Mouse (Mus musculus) ES-Bruce4 (cell line): ENCODE measurements around the gene 1700102P08Rik. TPM values are rescaled to one million over a fixed set of nuclear protein-coding genes. Genes with fewer than 3 reads are reported as not detected.

Source experiments
- H3K27ac ChIP-seq: 2 replicates; pipeline ENCODE4 v1.5.1; 2012; ENCODE audit warnings: low read length, inconsistent platforms; ENCODE audit not compliant: insufficient read depth
- H3K27me3 ChIP-seq: 2 replicates; pipeline ENCODE4 v1.6.1; 2012; ENCODE audit warnings: mild to moderate bottlenecking, low read length, inconsistent platforms; ENCODE audit not compliant: control insufficient read depth, poor library complexity, insufficient read depth, severe bottlenecking
- H3K36me3 ChIP-seq: 2 replicates; pipeline ENCODE4 v1.6.1; 2012; ENCODE audit warnings: inconsistent platforms, mild to moderate bottlenecking, low read length, moderate library complexity; ENCODE audit not compliant: control insufficient read depth, poor library complexity, insufficient read depth, severe bottlenecking
- H3K4me1 ChIP-seq: one replicate; pipeline ENCODE4 v1.8.1; 2011; ENCODE audit warnings: low read length; ENCODE audit not compliant: control insufficient read depth, insufficient read depth
- H3K4me3 ChIP-seq: 2 replicates; pipeline ENCODE4 v1.5.1; 2011; ENCODE audit warnings: low read depth, mild to moderate bottlenecking, low read length
- H3K9ac ChIP-seq: 2 replicates; pipeline ENCODE4 v1.6.1; 2012; ENCODE audit warnings: low read depth, mild to moderate bottlenecking, inconsistent platforms; ENCODE audit not compliant: poor library complexity, severe bottlenecking
- H3K9me3 ChIP-seq: replicated peaks from 2 replicates; pipeline ENCODE4 v1.6.1; 2012; ENCODE audit warnings: mild to moderate bottlenecking, low read length, inconsistent platforms; ENCODE audit not compliant: control insufficient read depth, poor library complexity, insufficient read depth, severe bottlenecking
- CTCF ChIP-seq: IDR thresholded peaks from one replicate; pipeline ENCODE4 v1.8.1; 2011; ENCODE audit warnings: low read depth, low read length
- EP300 ChIP-seq: IDR thresholded peaks from 2 replicates; pipeline ENCODE4 v1.6.1; 2011; ENCODE audit warnings: low read depth, low read length; ENCODE audit not compliant: insufficient read depth
- POLR2A ChIP-seq: IDR thresholded peaks from one replicate; pipeline ENCODE4 v1.8.1; 2011; ENCODE audit warnings: low read length; ENCODE audit not compliant: insufficient read depth
- polyA plus RNA-seq: library from polyadenylated mRNA; stranded (reverse); fragments of >200 nt; gene quantifications from 2 replicates; pipeline ENCODE4 v1.2.4, GENCODE M21; 2011; ENCODE audit warnings: low read depth; ENCODE audit not compliant: missing spikeins, insufficient read depth, insufficient read length

1700102P08Rik gene
- polyA plus RNA-seq, 1 experiment: not detected

GRCm38 (mm10) chr9:108348290-108348680 is 44.3 kb upstream of the 1700102P08Rik start:
- H3K4me1 ChIP-seq: no peaks in the 10 kb centered on the region

GRCm38 (mm10) chr9:108349727-108350126 is 42.9 kb upstream of the 1700102P08Rik start:
- no peaks in the 10 kb centered on the region for H3K9me3 ChIP-seq
- H3K4me3 ChIP-seq: no peak overlapping the region
- no peaks in the 10 kb centered on the region for H3K27me3 ChIP-seq
- no peak for TF ChIP-seq CTCF
- TF ChIP-seq POLR2A: no peak
- no peak for TF ChIP-seq EP300
- H3K36me3 ChIP-seq: peaks cover 15% of the 10 kb centered on the region
- H3K4me1 ChIP-seq: no peaks in the 10 kb centered on the region
- no peak overlapping the region for H3K27ac ChIP-seq
- H3K9ac ChIP-seq: no peak overlapping the region

More at GRCm38 (mm10) chr9:108348290-108348680, 44.3 kb upstream of the 1700102P08Rik start:
- peak overlapping the region; percentile 68 for H3K9ac ChIP-seq
- H3K27ac ChIP-seq: no peak overlapping the region
- no peaks in the 10 kb centered on the region for H3K27me3 ChIP-seq
- H3K9me3 ChIP-seq: no peaks in the 10 kb centered on the region
- TF ChIP-seq CTCF: no peak
- no peak for TF ChIP-seq POLR2A
- TF ChIP-seq EP300: no peak
- peak overlapping the region; percentile 94 for H3K4me3 ChIP-seq
- peaks cover 9% of the 10 kb centered on the region for H3K36me3 ChIP-seq

- H3K9ac ChIP-seq: no peak overlapping the region
- no peak overlapping the region for H3K4me3 ChIP-seq
- H3K4me1 ChIP-seq: no peaks in the 10 kb centered on the region
- no peaks in the 10 kb centered on the region for H3K27me3 ChIP-seq
- peaks cover 18% of the 10 kb centered on the region; the same call in 1 of the 2 replicates for H3K36me3 ChIP-seq
- TF ChIP-seq EP300: no peak
- TF ChIP-seq POLR2A: no peak
- no peak for TF ChIP-seq CTCF
- no peak overlapping the region for H3K27ac ChIP-seq
- H3K9me3 ChIP-seq: no peaks in the 10 kb centered on the region
Observed at GRCm38 (mm10) chr9:108378234-108378633, 14.4 kb upstream of the 1700102P08Rik start.

- H3K9me3 ChIP-seq: no peaks in the 10 kb centered on the region
- no peak overlapping the region for H3K9ac ChIP-seq
- H3K27ac ChIP-seq: no peak overlapping the region
- H3K27me3 ChIP-seq: no peaks in the 10 kb centered on the region
- H3K36me3 ChIP-seq: peaks cover 18% of the 10 kb centered on the region
- no peak overlapping the region for H3K4me3 ChIP-seq
- TF ChIP-seq EP300: no peak
- no peak for TF ChIP-seq CTCF
- TF ChIP-seq POLR2A: no peak
- H3K4me1 ChIP-seq: no peaks in the 10 kb centered on the region
Observed at GRCm38 (mm10) chr9:108378736-108379135, 13.9 kb upstream of the 1700102P08Rik start.

DNA sequence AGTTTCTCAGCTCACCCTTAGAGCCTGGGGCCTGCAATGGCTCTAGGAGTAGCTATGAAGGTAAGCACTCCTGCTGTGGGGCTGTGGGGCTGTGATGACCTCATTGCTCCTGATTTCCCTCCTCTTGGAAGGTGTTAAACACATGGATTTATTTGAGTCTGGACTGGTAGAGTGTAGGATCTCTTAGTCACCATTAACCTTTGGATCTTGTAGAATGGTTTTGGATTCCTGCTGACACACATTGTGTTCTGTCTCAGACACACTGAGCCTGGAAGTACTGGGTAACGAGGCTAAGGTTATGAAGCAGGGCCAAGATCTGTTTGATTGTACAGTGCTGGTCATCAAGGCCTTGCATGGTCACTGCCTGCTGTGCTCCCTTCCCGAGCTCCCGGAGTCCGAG is 13.3 kb upstream of the 1700102P08Rik start:
- TF ChIP-seq CTCF (no peak), POLR2A (no peak), EP300 (no peak)
- no peaks in the 10 kb centered on the region for H3K9me3 ChIP-seq
- no peak overlapping the region for H3K27ac ChIP-seq

GRCm38 (mm10) chr9:108381382-108381781 is 11.2 kb upstream of the 1700102P08Rik start:
- H3K4me1 ChIP-seq: peaks cover 4% of the 10 kb centered on the region
- peaks cover 14% of the 10 kb centered on the region for H3K36me3 ChIP-seq
- no peaks in the 10 kb centered on the region for H3K9me3 ChIP-seq
- H3K27ac ChIP-seq: no peak overlapping the region
- no peak for TF ChIP-seq CTCF
- no peak for TF ChIP-seq EP300
- no peak for TF ChIP-seq POLR2A
- H3K27me3 ChIP-seq: no peaks in the 10 kb centered on the region
- no peak overlapping the region for H3K9ac ChIP-seq
- H3K4me3 ChIP-seq: no peak overlapping the region

More for the DNA sequence above, 13.3 kb upstream of the 1700102P08Rik start:
- no peak overlapping the region for H3K9ac ChIP-seq
- H3K27me3 ChIP-seq: no peaks in the 10 kb centered on the region
- no peak overlapping the region for H3K4me3 ChIP-seq
- peaks cover 18% of the 10 kb centered on the region for H3K36me3 ChIP-seq
- no peaks in the 10 kb centered on the region for H3K4me1 ChIP-seq
